Mouse (Mus musculus) frontal cortex, postnatal 10 days (tissue): ENCODE measurements at regions not wholly inside any gene's neighbourhood (a gene's known extent, or its start where the extent isn't known, plus 50 kb on each side); places are given as distances from the start of the nearest gene placed in this dataset.

Experiments
- DNase-seq, 2 experiments: peaks; one replicate each; pipeline ENCODE4 v3.0.0; 2022; ENCODE audit warnings: low spot score in 2 of 2, mixed read lengths in 1 of 2

GRCm38 (mm10) chr9:82712769-82713733 is 116.3 kb upstream of the Irak1bp1 start:
- no peak for DNase-seq

- DNase-seq: no peak
Observed at GRCm38 (mm10) chr9:82728652-82729051, 100.7 kb upstream of the Irak1bp1 start.

GRCm38 (mm10) chr9:82729646-82730045 is 99.7 kb upstream of the Irak1bp1 start:
- no peak for DNase-seq

GRCm38 (mm10) chr9:82733024-82733585 is 96.2 kb upstream of the Irak1bp1 start:
- no peak for DNase-seq

GRCm38 (mm10) chr9:82734959-82735358 is 94.4 kb upstream of the Irak1bp1 start:
- DNase-seq: no peak

- no peak for DNase-seq
Observed at GRCm38 (mm10) chr9:82759979-82760378, 69.4 kb upstream of the Irak1bp1 start.

- DNase-seq: no peak
Observed at GRCm38 (mm10) chr9:82760682-82761468, 68.5 kb upstream of the Irak1bp1 start.

GRCm38 (mm10) chr9:82763651-82764050 is 65.7 kb upstream of the Irak1bp1 start:
- no peak for DNase-seq
